Mouse (Mus musculus) stomach, embryonic 16.5 days (tissue): Measurements from ENCODE around the gene Stat5a. TPM values are rescaled to one million over a fixed set of nuclear protein-coding genes. Genes with fewer than 3 reads are reported as not detected.
A peak's percentile ranks its signal among the peaks of the same experiment; 100 is the strongest.

Source experiments
- ATAC-seq: fragments of 200-750 bp; cut with Nextera tagmentation; 2 replicates; pipeline ENCODE4 v1.8.0; 2017; ENCODE audit warnings: moderate number of reproducible peaks, moderate TSS enrichment; ENCODE audit not compliant: insufficient read depth, low FRiP score
- H3K27ac ChIP-seq: fragments of 300-500 bp; sonication (generic); 2 replicates; pipeline ENCODE4 v1.5.1; 2014; ENCODE audit warnings: low read length
- H3K27me3 ChIP-seq: fragments of 300-500 bp; sonication (generic); 2 replicates; pipeline ENCODE4 v1.6.1; 2014; ENCODE audit warnings: low read length, control low read depth, mixed read lengths; ENCODE audit not compliant: control insufficient read depth, insufficient read depth
- H3K36me3 ChIP-seq: fragments of 300-500 bp; sonication (generic); 2 replicates; pipeline ENCODE4 v1.6.1; 2014; ENCODE audit warnings: low read length; ENCODE audit not compliant: control insufficient read depth, insufficient read depth
- H3K4me1 ChIP-seq: fragments of 300-500 bp; sonication (generic); 2 replicates; pipeline ENCODE4 v1.6.1; 2014; ENCODE audit warnings: low read length, control low read depth, mixed read lengths; ENCODE audit not compliant: control insufficient read depth, insufficient read depth
- H3K4me2 ChIP-seq: fragments of 300-500 bp; sonication (generic); 2 replicates; pipeline ENCODE4 v1.6.1; 2014; ENCODE audit warnings: low read depth, low read length, mixed read lengths
- H3K4me3 ChIP-seq: fragments of 300-500 bp; sonication (generic); replicated peaks from 2 replicates; pipeline ENCODE4 v1.5.1; 2014; ENCODE audit warnings: mild to moderate bottlenecking, low read length
- H3K9ac ChIP-seq: fragments of 300-500 bp; sonication (generic); 2 replicates; pipeline ENCODE4 v1.6.1; 2014; ENCODE audit warnings: low read length
- H3K9me3 ChIP-seq: fragments of 300-500 bp; sonication (generic); replicated peaks from 2 replicates; pipeline ENCODE4 v1.6.1; 2016; ENCODE audit warnings: low read length, control low read depth; ENCODE audit not compliant: control insufficient read depth
- WGBS: fragments of 180-500 bp; shearing (Covaris S2); extraction: QIAGEN DNeasy Blood & Tissue Kit; methylation state at CpG from one replicate; pipeline ENCODE4 v1.1.7; 2014; 5-methylcytosine and 5-hydroxymethylcytosine counted together
- polyA plus RNA-seq: library from polyadenylated mRNA; unstranded; fragments of >200 nt; fragmentation: Nextera tagmentation; extraction: Ambion mirVana; gene quantifications from 2 replicates; pipeline ENCODE4 v1.2.1, GENCODE M21; 2015

The Stat5a gene
- polyA plus RNA-seq, 1 experiment from 2014 or later = 12.0 TPM

DNA sequence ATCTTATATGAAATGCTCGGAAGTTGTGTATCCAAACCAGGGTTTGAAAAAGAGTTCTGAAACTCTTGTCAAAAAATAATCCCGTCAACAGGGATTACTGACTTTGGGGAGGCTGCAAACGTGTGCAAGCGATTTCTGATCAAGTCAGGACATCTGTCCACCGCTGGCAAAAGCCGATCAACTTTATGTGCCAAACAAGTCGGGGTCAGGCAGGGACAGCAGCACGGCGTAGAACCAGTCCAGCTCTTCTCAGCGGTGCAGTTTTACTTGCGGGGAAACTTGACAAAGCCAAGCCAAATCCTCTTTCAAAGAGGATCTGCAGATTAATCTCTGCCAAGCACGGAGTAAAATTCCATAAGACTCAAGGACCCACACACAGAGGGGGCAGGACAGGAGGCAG lies 29.5 kb upstream of the Stat5a start:
- H3K9ac ChIP-seq = no peak overlapping the region
- no peaks in the 10 kb centered on the region for H3K4me1 ChIP-seq
- H3K27me3 ChIP-seq = no peaks in the 10 kb centered on the region
- ATAC-seq = no peak
- H3K4me3 ChIP-seq = no peak overlapping the region
- no peaks in the 10 kb centered on the region for H3K9me3 ChIP-seq
- WGBS = 74% methylated on average over 12 of the region's 12 CpGs
- H3K36me3 ChIP-seq = no peaks in the 10 kb centered on the region
- H3K27ac ChIP-seq = no peak overlapping the region
- H3K4me2 ChIP-seq = no peak overlapping the region

DNA sequence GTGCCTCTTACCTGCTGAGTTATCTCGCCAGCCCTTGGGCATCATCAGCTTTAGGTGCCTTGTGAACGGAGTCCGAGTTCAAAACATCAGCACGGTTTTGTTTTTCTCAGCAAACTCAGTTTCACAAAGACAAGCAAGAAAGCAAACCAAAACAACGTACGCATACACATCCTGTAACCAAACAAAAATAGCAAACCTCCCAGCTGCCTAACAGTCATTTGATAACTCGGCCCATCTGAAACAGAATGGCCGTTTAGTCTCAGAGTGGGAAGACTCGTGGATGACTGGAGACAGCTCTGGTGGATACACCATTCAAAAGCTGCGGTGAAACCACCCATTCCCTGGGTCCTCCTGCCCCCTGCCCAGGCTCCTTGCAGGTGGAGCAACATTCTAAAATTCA lies 27.8 kb upstream of the Stat5a start:
- no peak for ATAC-seq
- Histone ChIP-seq H3K9me3 (no peaks in the 10 kb centered on the region), H3K36me3 (no peaks in the 10 kb centered on the region), H3K27ac (no peak overlapping the region), H3K4me3 (no peak overlapping the region), H3K4me1 (no peaks in the 10 kb centered on the region), H3K9ac (no peak overlapping the region), H3K27me3 (no peaks in the 10 kb centered on the region), H3K4me2 (no peak overlapping the region)
- WGBS = 80% methylated on average over 10 of the region's 10 CpGs

DNA sequence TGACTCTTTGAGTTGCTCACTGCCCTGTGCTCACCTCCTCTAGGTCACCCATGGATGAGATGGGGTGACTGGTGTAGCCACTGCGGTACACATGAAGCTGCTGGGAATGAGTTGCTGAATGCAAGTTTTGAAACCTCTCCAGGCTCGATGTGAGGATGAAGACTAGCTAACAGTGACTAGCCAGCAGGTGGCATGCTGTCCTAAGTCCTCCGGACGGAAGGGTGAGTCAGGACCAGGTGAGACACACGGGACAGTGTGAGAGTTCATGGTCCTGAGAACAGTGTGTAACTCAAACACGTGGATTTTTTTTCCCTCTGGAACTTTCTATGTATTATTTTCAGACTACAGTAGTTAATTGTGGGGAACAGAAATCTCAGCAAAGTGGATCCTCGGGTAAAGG lies 25.7 kb upstream of the Stat5a start:
- Histone ChIP-seq H3K27me3 (no peaks in the 10 kb centered on the region), H3K4me1 (no peaks in the 10 kb centered on the region), H3K36me3 (peaks cover 3% of the 10 kb centered on the region; the same call in 1 of the 2 replicates), H3K27ac (no peak overlapping the region), H3K4me3 (no peak overlapping the region), H3K4me2 (no peak overlapping the region), H3K9me3 (no peaks in the 10 kb centered on the region), H3K9ac (no peak overlapping the region)
- 56% methylated on average over 7 of the region's 7 CpGs for WGBS
- ATAC-seq = peak; percentile 78

DNA sequence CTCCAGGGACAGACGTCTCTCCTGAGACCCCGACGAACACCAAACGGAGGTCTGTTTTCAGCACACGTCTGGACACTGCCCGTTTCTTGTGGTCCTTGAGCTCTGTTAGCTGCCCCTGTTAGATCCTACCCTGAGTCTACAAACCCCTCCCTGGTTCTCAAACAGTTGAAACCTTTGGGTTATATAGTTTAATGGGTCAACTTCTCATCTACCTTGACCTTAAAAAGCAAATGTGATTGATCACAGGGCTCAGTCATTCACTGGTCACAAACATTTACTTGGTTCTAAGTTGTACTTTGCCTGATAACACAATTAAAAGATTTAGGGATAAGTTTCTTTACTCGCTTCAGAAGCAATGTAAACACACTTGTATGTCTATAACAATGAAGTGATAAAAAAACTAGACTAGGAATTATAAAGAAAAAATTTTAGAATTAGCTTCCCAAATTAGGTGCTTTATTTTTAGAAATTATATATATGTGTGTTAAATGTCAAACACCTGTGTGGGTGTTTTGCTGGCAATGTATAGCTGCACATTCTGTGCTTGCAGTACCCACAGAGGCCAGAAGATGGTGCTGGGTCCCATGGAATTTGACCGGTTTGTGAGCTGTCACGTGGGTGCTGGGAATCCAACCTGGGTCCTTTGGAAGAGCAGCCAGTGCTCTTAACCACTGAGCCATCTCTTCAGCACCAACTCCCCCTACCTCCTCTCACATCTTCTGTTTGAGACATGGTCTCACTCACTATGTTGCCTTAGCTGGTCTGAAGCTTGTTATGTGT lies 22.0 kb upstream of the Stat5a start:
- Histone ChIP-seq H3K4me1 (no peaks in the 10 kb centered on the region), H3K36me3 (peaks cover 3% of the 10 kb centered on the region; the same call in 1 of the 2 replicates), H3K27me3 (no peaks in the 10 kb centered on the region), H3K9ac (no peak overlapping the region), H3K4me3 (no peak overlapping the region), H3K27ac (no peak overlapping the region), H3K9me3 (no peaks in the 10 kb centered on the region), H3K4me2 (0 out of 2 replicates have a peak overlapping the region, but pooled peaks have one; percentile 5)
- WGBS = 65% methylated on average over 9 of the region's 9 CpGs
- no peak; the same call in 1 of the 2 replicates for ATAC-seq

DNA sequence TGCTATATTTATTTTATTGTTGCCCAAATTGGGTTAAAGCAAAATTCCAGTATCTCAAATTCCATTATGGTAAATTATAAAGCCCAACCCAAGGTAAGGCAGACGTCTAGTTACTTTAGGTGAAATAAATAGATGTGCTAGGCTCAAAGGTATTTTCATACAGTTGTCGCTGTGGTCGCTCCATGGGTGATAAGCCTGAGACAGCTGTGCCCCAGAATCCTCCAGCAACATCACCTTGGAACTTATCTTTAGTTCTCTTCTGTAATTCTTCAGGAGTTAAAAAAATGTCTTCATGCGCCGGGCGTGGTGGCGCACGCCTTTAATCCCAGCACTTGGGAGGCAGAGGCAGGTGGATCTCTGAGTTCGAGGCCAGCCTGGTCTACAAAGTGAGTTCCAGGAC lies 20.3 kb upstream of the Stat5a start:
- no peak for ATAC-seq
- no peak overlapping the region for H3K4me2 ChIP-seq
- WGBS = 87% methylated on average over 9 of the region's 9 CpGs
- no peak overlapping the region for H3K27ac ChIP-seq
- peaks cover 3% of the 10 kb centered on the region; the same call in 1 of the 2 replicates for H3K36me3 ChIP-seq
- H3K4me3 ChIP-seq = no peak overlapping the region
- no peaks in the 10 kb centered on the region for H3K27me3 ChIP-seq
- H3K9me3 ChIP-seq = no peaks in the 10 kb centered on the region
- no peaks in the 10 kb centered on the region for H3K4me1 ChIP-seq
- H3K9ac ChIP-seq = no peak overlapping the region

DNA sequence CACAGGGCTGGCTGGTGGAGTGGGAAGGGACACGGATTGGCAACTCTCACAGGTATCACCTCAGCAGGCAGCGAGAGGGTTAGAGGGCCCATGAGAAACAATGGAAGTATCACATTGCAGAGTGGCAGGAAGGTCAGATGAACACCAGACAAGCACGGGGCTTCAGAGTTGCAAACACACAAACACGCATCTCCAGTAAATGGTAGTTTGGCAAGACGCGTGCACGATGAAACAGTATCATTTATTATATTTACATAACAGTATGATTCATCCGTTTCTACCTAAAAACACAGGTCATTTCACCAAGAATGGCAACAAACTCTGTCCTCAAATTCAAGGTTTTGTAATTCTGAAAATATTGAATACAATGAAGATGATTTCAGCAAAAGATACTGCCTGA lies 19.6 kb upstream of the Stat5a start:
- no peaks in the 10 kb centered on the region for H3K9me3 ChIP-seq
- no peak overlapping the region for H3K4me2 ChIP-seq
- H3K36me3 ChIP-seq = peaks cover 3% of the 10 kb centered on the region; the same call in 1 of the 2 replicates
- H3K27ac ChIP-seq = no peak overlapping the region
- ATAC-seq = no peak
- no peak overlapping the region for H3K4me3 ChIP-seq
- H3K9ac ChIP-seq = no peak overlapping the region
- no peaks in the 10 kb centered on the region for H3K4me1 ChIP-seq
- H3K27me3 ChIP-seq = no peaks in the 10 kb centered on the region
- WGBS = 62% methylated on average over 8 of the region's 8 CpGs

DNA sequence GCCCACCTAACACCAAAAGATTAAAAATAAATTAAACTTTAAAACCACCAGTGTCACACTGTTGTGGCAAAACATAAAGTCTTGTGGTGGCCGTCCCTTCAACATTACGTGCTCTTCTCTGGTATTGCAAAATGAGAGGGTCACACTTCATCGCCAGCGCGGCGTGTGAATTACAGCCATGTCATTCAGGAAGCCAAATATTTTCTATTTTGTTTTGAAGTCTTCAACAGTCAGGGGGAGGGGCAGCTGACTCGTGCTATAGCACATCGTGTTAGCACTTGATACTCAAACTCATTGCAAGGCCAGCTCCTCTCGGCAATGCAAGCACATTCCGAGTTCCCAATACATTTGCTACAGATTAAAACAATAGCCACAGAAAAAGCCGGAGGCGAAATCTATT lies 18.3 kb upstream of the Stat5a start:
- no peak overlapping the region for H3K4me2 ChIP-seq

DNA sequence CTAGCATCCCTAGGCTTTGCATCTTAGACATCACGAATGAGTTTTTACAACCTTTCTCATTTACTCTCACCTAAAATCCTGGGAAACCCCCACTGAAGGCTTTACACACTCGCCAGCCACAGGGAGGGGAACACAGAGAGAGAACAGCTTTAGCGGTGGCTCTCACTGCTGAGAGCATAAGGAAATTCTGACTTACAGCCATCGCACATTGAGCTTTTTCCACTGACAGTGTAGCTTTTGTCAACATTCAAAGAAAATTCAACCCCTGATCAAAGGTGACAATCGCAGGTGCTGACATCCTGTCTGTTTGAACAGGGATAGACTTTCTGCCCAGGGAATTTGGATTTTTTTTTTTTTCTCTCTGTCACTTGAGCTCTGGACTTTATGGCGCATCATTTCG lies 17.1 kb upstream of the Stat5a start:
- Histone ChIP-seq H3K4me2 (no peak overlapping the region), H3K9me3 (no peaks in the 10 kb centered on the region), H3K9ac (no peak overlapping the region), H3K27me3 (no peaks in the 10 kb centered on the region), H3K36me3 (peaks cover 3% of the 10 kb centered on the region; the same call in 1 of the 2 replicates), H3K4me1 (peaks cover 3% of the 10 kb centered on the region; the same call in 1 of the 2 replicates), H3K27ac (no peak overlapping the region), H3K4me3 (no peak overlapping the region)
- ATAC-seq = no peak
- WGBS = 74% methylated on average over 7 of the region's 7 CpGs

More for the DNA sequence above, 18.3 kb upstream of the Stat5a start:
- no peak for ATAC-seq
- Histone ChIP-seq H3K9ac (no peak overlapping the region), H3K27me3 (no peaks in the 10 kb centered on the region), H3K27ac (no peak overlapping the region), H3K4me3 (no peak overlapping the region), H3K9me3 (no peaks in the 10 kb centered on the region), H3K36me3 (peaks cover 3% of the 10 kb centered on the region; the same call in 1 of the 2 replicates), H3K4me1 (peaks cover 2% of the 10 kb centered on the region; the same call in 1 of the 2 replicates)
- 72% methylated on average over 12 of the region's 12 CpGs for WGBS

DNA sequence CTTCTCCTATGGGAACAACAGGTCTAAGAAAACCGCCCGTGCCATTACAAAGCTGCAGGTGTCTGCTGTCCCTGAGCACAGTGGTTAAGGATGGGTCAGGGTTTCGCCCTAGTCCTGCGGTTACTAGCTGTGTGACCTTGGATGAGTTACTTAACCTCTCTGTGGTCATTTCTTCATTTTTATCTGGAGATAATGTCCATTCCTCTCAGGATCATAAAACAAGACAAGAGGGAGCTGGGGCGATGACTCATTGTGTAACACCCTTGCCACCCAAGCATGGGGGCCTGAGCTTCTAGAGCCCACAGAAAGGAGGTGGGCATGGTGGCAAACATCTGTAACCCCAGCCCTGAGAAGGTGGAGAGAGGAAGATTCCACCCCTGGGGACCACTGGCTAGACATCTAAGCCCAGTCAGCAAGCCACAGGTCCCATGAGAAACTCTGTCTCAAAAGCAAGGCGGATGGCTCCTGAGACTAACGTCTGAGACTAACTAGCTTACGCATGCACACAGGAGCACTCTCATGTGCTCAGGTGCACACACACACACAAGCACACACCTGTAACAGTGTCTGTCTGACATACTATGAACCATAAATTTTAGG lies 16.0 kb upstream of the Stat5a start:
- Histone ChIP-seq H3K36me3 (no peaks in the 10 kb centered on the region), H3K9ac (no peak overlapping the region), H3K4me1 (peaks cover 6% of the 10 kb centered on the region), H3K27me3 (no peaks in the 10 kb centered on the region), H3K4me3 (no peak overlapping the region), H3K27ac (no peak overlapping the region), H3K9me3 (no peaks in the 10 kb centered on the region), H3K4me2 (no peak overlapping the region)
- no peak for ATAC-seq
- 93% methylated on average over 8 of the region's 8 CpGs for WGBS
